Mouse (Mus musculus): ENCODE results near the gene Arhgdib.

GRCm38 (mm10) chr6:136979274-136980082 is 37.8 kb upstream of the Arhgdib start:
- TF ChIP-seq POLR2A (IDR thresholded peaks at IDR 0.05; ENCODE audit: borderline replicate concordance, low read depth, low read length) (no peak), CTCF (IDR thresholded peaks at IDR 0.05; ENCODE audit: low read depth, low read length) (no peak)

All from bone marrow macrophage, adult 2 months (primary cell).